Mouse (Mus musculus): ENCODE measurements around the gene Sh3rf3.

The Sh3rf3 gene

GRCm38 (mm10) chr10:59166104-59166944, 353.2 kb downstream of the Sh3rf3 start:
- peak; percentile 73 for DNase-seq (ENCODE audit: low read depth, low spot score)

GRCm38 (mm10) chr10:59171042-59171441, 357.9 kb downstream of the Sh3rf3 start:
- DNase-seq (ENCODE audit: low read depth, low spot score) = no peak

DNA sequence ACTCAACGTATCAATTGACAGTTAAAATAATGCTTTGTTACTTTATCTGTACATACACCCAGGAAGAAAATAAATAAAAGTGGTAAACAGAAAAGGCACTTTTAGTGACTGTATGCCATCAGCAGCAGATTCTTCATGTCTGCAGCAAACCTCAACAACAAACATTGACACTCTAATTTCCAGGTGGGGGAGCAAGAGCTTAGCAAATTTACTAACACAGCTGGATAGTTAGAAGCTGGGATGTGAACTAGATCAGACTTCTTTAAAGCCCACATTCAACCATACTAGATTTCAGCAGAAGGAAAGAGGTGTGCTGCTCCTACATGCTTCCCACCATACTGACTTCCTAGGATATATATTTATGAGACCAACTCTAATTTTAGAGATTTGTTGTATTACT, 359.4 kb downstream of the Sh3rf3 start:
- no peak for DNase-seq (ENCODE audit: low read depth, low spot score)

- no peak for DNase-seq (ENCODE audit: low read depth, low spot score)
These were observed 366.5 kb downstream of the Sh3rf3 start for GRCm38 (mm10) chr10:59179620-59180019.

DNA sequence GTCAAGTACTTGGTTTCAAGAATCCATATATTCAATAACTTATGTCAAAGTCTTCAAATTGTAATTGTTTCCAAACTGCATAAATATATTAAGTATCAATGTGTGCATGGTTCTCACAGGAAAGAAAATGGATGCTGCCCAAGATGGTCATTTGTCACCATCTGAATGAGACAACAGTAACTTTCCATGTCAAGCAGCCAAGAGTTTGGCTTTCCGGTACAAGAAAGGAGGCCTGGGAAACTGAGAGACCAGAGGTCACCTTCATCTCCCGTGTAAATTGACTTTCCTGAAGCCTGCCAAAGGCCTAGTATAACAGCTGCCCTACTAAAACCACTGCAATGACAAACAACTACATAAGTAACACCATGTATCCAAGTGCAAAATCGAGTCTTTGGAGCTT, 369.1 kb downstream of the Sh3rf3 start:
- no peak for DNase-seq (ENCODE audit: low read depth, low spot score)

Data from ZHBTc4 (cell line).